Comparison of ENCODE assay signal across 6 mouse cellular contexts in the genomic region with DNA sequence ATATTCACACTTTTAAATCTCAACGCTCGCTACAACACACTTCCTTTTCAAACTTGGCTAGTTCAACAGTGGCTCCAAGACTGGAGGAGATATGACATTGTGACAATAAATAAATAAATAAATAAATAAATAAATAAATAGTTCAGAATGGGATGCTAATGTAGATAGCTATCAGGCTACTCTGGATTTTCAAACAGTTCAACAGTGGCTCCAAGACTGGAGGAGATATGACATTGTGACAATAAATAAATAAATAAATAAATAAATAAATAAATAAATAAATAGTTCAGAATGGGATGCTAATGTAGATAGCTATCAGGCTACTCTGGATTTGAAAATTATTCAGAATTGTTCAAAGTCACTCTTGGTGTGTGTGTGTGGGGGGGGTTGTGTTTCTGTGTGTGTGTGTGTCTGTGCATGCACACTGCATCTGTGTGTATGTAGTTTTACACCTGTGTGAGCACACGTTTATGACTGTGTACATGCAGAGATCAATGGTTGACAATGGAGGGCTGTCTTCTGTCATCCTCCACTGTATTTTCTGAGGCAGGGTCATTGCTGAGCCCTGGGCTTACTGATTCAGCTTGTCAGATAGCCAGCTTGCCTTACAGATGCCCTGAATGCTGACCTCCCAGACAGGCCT.
DNase-seq lines count a peak whose midpoint lies in the region; ATAC-seq and TF ChIP-seq lines count a peak whose summit lies in the region.
"Not testable (repeated sequence)": the region's sequence is repeated elsewhere in the genome, so short reads cannot be mapped to it uniquely, and the experiment has no call there.

No protein-coding gene starts in this region.

- TF ChIP-seq CTCF in hindbrain, postnatal 0 days (IDR thresholded peaks at IDR 0.05; ENCODE audit: low read depth); midbrain, postnatal 0 days (IDR thresholded peaks at IDR 0.05): not testable (repeated sequence)

- not testable (repeated sequence) for H3K4me1 ChIP-seq in forebrain, embryonic 14.5 days (ENCODE audit: control insufficient read depth, insufficient read depth, low read length); hindbrain, postnatal 0 days (ENCODE audit: insufficient read depth, low read length); lung, embryonic 16.5 days (replicated peaks; ENCODE audit: control insufficient read depth, insufficient read depth, low read length); midbrain, postnatal 0 days (ENCODE audit: insufficient read depth, low read length)
- H3K4me1 ChIP-seq in midbrain, embryonic 13.5 days (replicated peaks) = peaks cover 22% of the 10 kb centered on the region

- H3K27me3 ChIP-seq in forebrain, embryonic 14.5 days (replicated peaks; ENCODE audit: control insufficient read depth, insufficient read depth, low read length); hindbrain, postnatal 0 days (ENCODE audit: insufficient read depth, low read length); lung, embryonic 16.5 days (ENCODE audit: control insufficient read depth, insufficient read depth, low read depth, low read length); midbrain, embryonic 13.5 days; midbrain, postnatal 0 days (ENCODE audit: insufficient read depth, low read length): not testable (repeated sequence)

- H3K9me3 ChIP-seq in forebrain, embryonic 14.5 days (replicated peaks; ENCODE audit: control insufficient read depth, low read length); hindbrain, postnatal 0 days (ENCODE audit: low read length); lung, embryonic 16.5 days (ENCODE audit: control insufficient read depth, low read length); midbrain, embryonic 13.5 days; midbrain, postnatal 0 days (ENCODE audit: low read length): not testable (repeated sequence)

- not testable (repeated sequence) for H3K36me3 ChIP-seq in forebrain, embryonic 14.5 days (ENCODE audit: control insufficient read depth, insufficient read depth, low read length); hindbrain, postnatal 0 days (ENCODE audit: insufficient read depth, low read length); lung, embryonic 16.5 days (ENCODE audit: control insufficient read depth, insufficient read depth, low read length); midbrain, embryonic 13.5 days; midbrain, postnatal 0 days (ENCODE audit: insufficient read depth, low read length)

- H3K4me2 ChIP-seq in forebrain, embryonic 14.5 days (ENCODE audit: low read length); hindbrain, postnatal 0 days (ENCODE audit: low read depth, low read length); lung, embryonic 16.5 days (ENCODE audit: low read depth, low read length); midbrain, embryonic 13.5 days (replicated peaks); midbrain, postnatal 0 days (ENCODE audit: low read depth, low read length, poor library complexity, severe bottlenecking): not testable (repeated sequence)

- H3K4me3 ChIP-seq in forebrain, embryonic 14.5 days (ENCODE audit: low read depth, low read length); hindbrain, postnatal 0 days (ENCODE audit: low read length); lung, embryonic 16.5 days (ENCODE audit: low read length); midbrain, embryonic 13.5 days (replicated peaks); midbrain, postnatal 0 days (ENCODE audit: low read depth, low read length): not testable (repeated sequence)

- DNase-seq in forebrain, embryonic 14.5 days (ENCODE audit: low spot score); hindbrain, postnatal 0 days (ENCODE audit: low spot score); midbrain, postnatal 0 days (ENCODE audit: low spot score): not testable (repeated sequence)
- DNase-seq in heart, adult 11 months = peak; percentile 88

- not testable (repeated sequence) for H3K9ac ChIP-seq in forebrain, embryonic 14.5 days (ENCODE audit: low read length); hindbrain, postnatal 0 days (replicated peaks; ENCODE audit: low read length); lung, embryonic 16.5 days (ENCODE audit: low read length); midbrain, embryonic 13.5 days (replicated peaks); midbrain, postnatal 0 days (replicated peaks; ENCODE audit: low read length, poor library complexity, severe bottlenecking)

- 46% methylated on average over 3 of the region's 3 CpGs for WGBS in forebrain, embryonic 14.5 days
- WGBS in hindbrain, postnatal 0 days = 59% methylated on average over 3 of the region's 3 CpGs
- 57% methylated on average over 3 of the region's 3 CpGs for WGBS in lung, embryonic 16.5 days
- 38% methylated on average over 3 of the region's 3 CpGs for WGBS in midbrain, embryonic 13.5 days
- WGBS in midbrain, postnatal 0 days = 35% methylated on average over 3 of the region's 3 CpGs

- peak; percentile 59 for ATAC-seq in forebrain, embryonic 14.5 days
- ATAC-seq in hindbrain, postnatal 0 days = 0 out of 2 replicates have a peak, but pooled peaks have one; percentile 16
- peak; percentile 9 for ATAC-seq in lung, embryonic 16.5 days (ENCODE audit: low read depth)
- peak; percentile 58; the same call in 1 of the 2 replicates for ATAC-seq in midbrain, embryonic 13.5 days
- peak; percentile 44 for ATAC-seq in midbrain, postnatal 0 days (ENCODE audit: low FRiP score)

- H3K27ac ChIP-seq in forebrain, embryonic 14.5 days (ENCODE audit: low read depth, low read length); hindbrain, postnatal 0 days; lung, embryonic 16.5 days (ENCODE audit: low read length); midbrain, embryonic 13.5 days; midbrain, postnatal 0 days (ENCODE audit: low read depth, low read length): not testable (repeated sequence)

Comparison
In these comparisons a context has a peak if more than half of its experiments do, and no peak if none do; other contexts are left out.
1. ATAC-seq: peak in every context shown above with its lines; median percentile 59 in forebrain, embryonic 14.5 days; 58 in midbrain, embryonic 13.5 days; 44 in midbrain, postnatal 0 days; 16 in hindbrain, postnatal 0 days; 9 in lung, embryonic 16.5 days.